Comparison of ENCODE assay signal across 8 mouse cellular contexts in genomic region chr14:71128495-71128894, GRCm38 (mm10).
DNase-seq lines count a peak whose midpoint lies in the region.

No protein-coding gene starts in this region.

- peak; percentile 11 for DNase-seq in cerebellum, adult 9-10 months
- DNase-seq in cerebellum, adult 18-20 months = no peak
- DNase-seq in MN1 (ENCODE audit: low spot score) = peak; percentile 50
- peak; percentile 44 for DNase-seq in gastrocnemius, postnatal 25 days
- DNase-seq in lung, adult 18-20 months = peak; percentile 9 to 40
- no peak for DNase-seq in thymus, postnatal 0 days (ENCODE audit: low spot score)
- no peak for DNase-seq in adrenal gland, postnatal 36 days
- no peak for DNase-seq in thymus, postnatal 10 days (ENCODE audit: low spot score in 2 of 2)

Comparison
In these comparisons a context has a peak if more than half of its experiments do, and no peak if none do; other contexts are left out.
1. DNase-seq: peak in cerebellum, adult 9-10 months (single experiment), MN1 (single experiment), gastrocnemius, postnatal 25 days (single experiment) and lung, adult 18-20 months (2 of 2); none in cerebellum, adult 18-20 months (0 of 2), thymus, postnatal 0 days (single experiment), adrenal gland, postnatal 36 days (0 of 2) and thymus, postnatal 10 days (0 of 2).